Mouse (Mus musculus) urinary bladder, adult 18-20 months (tissue): Measurements from ENCODE around the gene Vmn1r231.

ENCODE experiments used
- DNase-seq, 2 experiments: peaks; one replicate each; pipeline ENCODE4 v3.0.0; 2022; ENCODE audit warnings: low spot score in 2 of 2, mixed read lengths in 2 of 2

Vmn1r231 gene

GRCm38 (mm10) chr17:20904991-20905390 is at the start of gene Vmn1r231:
Vmn1r231 (minus strand) TSS chr17:20905091.
- no peak for DNase-seq

- DNase-seq = no peak
These were observed 41.7 kb upstream of the Vmn1r231 start for GRCm38 (mm10) chr17:20946636-20947035.

DNA sequence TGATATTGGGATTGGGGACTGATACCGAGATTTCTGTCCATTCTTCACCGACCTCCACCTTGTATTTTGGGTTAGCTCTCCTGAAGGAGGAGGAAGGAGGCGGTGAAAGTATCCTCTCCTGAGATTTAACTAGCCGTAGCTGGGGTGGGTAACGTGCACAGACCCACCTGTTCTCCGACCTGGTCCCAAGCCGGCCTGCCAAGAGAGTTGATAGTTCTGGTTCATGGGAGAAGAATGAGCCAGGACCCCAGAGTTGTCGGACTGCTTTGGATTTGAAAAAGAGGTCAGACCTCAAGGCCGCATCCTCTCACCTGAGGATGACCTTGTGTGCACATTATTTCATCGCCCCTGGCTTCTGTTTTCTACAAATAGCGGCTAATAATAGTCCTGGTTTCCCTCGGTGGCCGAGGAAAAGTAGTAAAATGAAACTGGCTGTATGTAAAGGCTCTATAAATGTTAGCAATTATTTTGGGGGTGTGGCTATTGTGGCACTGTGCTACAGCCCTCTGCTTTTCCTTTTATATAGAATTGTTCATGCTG is 41.2 kb upstream of the Vmn1r231 start:
- DNase-seq = peak in 1 of 2 experiments; percentile 11

DNA sequence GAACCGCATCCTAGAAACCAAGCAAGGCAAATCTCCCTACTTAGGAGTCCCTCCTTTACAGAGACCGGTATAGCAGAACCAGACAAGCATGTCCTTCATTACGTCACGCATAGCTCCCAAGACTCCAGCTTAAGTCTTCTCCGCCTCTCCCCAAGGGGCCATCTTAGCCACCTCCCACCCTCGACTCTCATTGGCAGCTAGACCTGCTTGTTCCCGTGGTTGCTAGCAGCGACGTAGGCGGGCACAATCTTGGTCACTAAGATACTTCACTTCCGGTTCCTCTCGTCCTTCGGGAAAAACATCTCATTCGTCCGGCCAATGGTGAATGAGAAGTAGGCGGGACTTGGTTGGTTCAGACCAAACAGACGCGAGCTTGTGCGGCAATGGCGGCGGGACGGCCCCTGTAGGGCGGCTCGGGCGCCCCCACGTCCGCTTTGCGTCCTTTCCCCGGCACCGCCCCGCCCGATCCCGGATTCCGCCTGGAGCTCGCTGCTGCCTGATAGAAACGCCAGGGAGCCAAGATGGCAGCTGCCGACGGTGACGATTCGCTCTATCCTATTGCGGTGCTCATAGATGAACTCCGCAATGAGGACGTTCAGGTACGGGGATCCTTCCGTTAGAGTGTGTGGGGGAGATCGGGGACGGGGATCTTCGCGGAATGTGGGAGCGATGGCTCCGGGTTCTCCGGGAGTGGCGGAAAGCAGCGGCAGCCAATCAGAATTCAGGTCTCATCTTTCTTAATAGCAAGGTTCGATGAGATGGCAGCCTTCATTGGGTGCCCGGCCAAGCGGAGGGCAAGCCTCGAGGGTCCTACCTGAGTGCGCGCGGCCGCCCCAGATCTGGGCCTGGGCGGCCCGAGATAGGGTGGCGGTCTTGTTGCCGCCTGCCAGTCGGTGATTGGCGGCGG is 40.3 kb upstream of the Vmn1r231 start, which contains the start of gene Ppp2r1a:
Gene Ppp2r1a (plus strand): TSS at position 327 of the 907 bp plus-strand sequence.
- DNase-seq = peak; percentile 99 to 100

DNA sequence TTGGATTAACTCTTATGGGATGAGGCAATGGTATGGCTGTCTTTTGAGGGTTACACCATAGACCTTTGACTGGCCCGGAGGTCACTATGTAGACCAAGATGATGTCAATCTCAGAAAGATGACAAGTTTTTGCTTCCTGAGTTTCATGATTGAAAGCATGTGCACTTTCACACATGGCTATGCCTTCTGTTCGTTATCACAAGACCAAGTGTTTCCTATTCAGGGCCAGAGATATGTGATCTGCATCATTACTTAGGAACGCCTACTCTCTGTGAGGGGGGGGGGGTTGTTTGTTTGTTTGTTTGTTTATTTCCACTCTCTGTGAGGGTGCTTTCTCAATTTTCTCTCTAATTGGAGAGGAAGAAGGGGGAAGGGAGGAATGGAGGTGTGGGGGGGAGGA is 39.3 kb upstream of the Vmn1r231 start:
- no peak for DNase-seq

DNA sequence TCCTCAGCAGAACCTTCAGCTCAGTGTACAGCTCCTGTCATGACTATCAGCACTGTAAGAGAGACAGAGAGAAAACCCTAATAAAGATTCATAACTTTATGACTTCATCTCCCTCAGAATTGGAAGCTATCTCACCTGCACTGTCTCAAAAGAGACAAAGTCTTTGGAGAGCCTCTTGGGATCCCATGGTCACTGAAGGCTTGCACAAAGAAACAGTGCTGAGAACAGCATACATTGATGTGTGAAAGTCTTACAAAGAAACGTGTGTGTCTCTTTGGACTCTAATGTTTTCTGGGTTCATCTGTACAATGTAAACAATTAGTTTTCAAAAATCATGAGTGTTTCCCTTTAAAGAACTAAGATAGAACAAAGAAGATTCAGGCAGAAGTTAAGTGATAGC is 14.7 kb upstream of the Vmn1r231 start, which contains the start of gene Vmn1r232:
Gene Vmn1r232 (minus strand): TSS at position 101 of the 400 bp plus-strand sequence.
- DNase-seq = no peak

- no peak for DNase-seq
These were observed 64.7 kb downstream of the Vmn1r231 start, which contains the start of gene Vmn1r230 for GRCm38 (mm10) chr17:20840144-20840543. Vmn1r230 (plus strand) TSS chr17:20840444.
